Mouse (Mus musculus) adrenal gland (tissue): ENCODE data around the gene Mycbp2.

Experiments
- intact Hi-C: fragments of 180-260 bp; cut with DNase I; formaldehyde crosslinking; loops from one replicate; pipeline ENCODE4 v1.15.1; 2025

Mycbp2 gene

GRCm38 (mm10) chr14:103106301-103106700, 240.3 kb downstream of the Mycbp2 start:
- intact Hi-C loops = no loop called here

- intact Hi-C loops = no loop called here
Observed at GRCm38 (mm10) chr14:103102731-103103335, 243.8 kb downstream of the Mycbp2 start.

- intact Hi-C loops = no loop called here
Observed at GRCm38 (mm10) chr14:103102246-103102645, 244.4 kb downstream of the Mycbp2 start.

- intact Hi-C loops = no loop called here
Observed at GRCm38 (mm10) chr14:103101171-103101570, 245.4 kb downstream of the Mycbp2 start.

GRCm38 (mm10) chr14:103100296-103100695, 246.3 kb downstream of the Mycbp2 start:
- intact Hi-C loops = no loop called here

- intact Hi-C loops = no loop called here
Observed at GRCm38 (mm10) chr14:103099238-103099933, 247.2 kb downstream of the Mycbp2 start, which contains the start of gene Fbxl3. TSS of gene Fbxl3 (minus strand) at chr14:103099566.

GRCm38 (mm10) chr14:103098587-103099235, 247.9 kb downstream of the Mycbp2 start:
- intact Hi-C loops = loop anchor here (1.0 kb wide), 1 partner anchor 28 kb away; the partner anchor contains the start of gene Cln5

- intact Hi-C loops = loop anchor here (1.0 kb wide), 1 partner anchor 28 kb away; the partner anchor contains the start of gene Cln5
Observed at GRCm38 (mm10) chr14:103098213-103098586, 248.4 kb downstream of the Mycbp2 start.

GRCm38 (mm10) chr14:103096621-103097020, 250.0 kb downstream of the Mycbp2 start:
- intact Hi-C loops = no loop called here

- intact Hi-C loops = no loop called here
Observed at GRCm38 (mm10) chr14:103095826-103096225, 250.8 kb downstream of the Mycbp2 start.

- intact Hi-C loops = no loop called here
Observed at GRCm38 (mm10) chr14:103095036-103095435, 251.6 kb downstream of the Mycbp2 start.

GRCm38 (mm10) chr14:103093670-103094069, 252.9 kb downstream of the Mycbp2 start:
- intact Hi-C loops = no loop called here

- intact Hi-C loops = no loop called here
Observed at GRCm38 (mm10) chr14:103093236-103093635, 253.4 kb downstream of the Mycbp2 start.

- intact Hi-C loops = no loop called here
Observed at GRCm38 (mm10) chr14:103088624-103089023, 258.0 kb downstream of the Mycbp2 start.

GRCm38 (mm10) chr14:103087846-103088245, 258.8 kb downstream of the Mycbp2 start:
- intact Hi-C loops = no loop called here

- intact Hi-C loops = no loop called here
Observed at GRCm38 (mm10) chr14:103086671-103087324, 259.8 kb downstream of the Mycbp2 start.

- intact Hi-C loops = no loop called here
Observed at GRCm38 (mm10) chr14:103085840-103086533, 260.6 kb downstream of the Mycbp2 start.

- intact Hi-C loops = no loop called here
Observed at GRCm38 (mm10) chr14:103079209-103079977, 267.2 kb downstream of the Mycbp2 start.

GRCm38 (mm10) chr14:103078006-103078912, 268.4 kb downstream of the Mycbp2 start:
- intact Hi-C loops = no loop called here
